Mouse (Mus musculus): ENCODE measurements at regions not wholly inside any gene's neighbourhood (a gene's known extent, or its start where the extent isn't known, plus 50 kb on each side); places are given as distances from the start of the nearest gene placed in this dataset.

DNA sequence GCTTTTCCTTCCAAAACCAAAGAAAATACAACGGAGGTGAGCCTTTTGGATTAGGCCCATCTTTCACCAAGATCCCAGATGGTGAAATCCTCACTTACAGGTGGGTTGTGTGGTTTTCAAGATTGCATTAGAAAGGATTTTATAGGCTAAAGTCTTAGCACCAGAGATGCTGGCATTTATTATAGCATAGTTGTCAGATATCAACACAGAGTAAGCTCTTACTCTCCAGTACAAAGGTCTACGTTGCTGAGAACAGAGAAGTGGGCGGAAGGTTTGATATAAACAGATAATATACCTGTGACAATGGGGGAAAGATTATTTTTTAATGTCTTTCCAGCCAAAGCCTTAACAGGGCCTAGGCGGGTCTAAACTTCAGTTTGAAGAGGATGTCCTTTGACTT lies 57.4 kb upstream of the Cyp1b1 start:
- no peaks in the 10 kb centered on the region for H3K27me3 ChIP-seq
- H3K9ac ChIP-seq, result no peak overlapping the region
- no peak for ATAC-seq (ENCODE audit: borderline replicate concordance, extremely low read depth, low FRiP score, low TSS enrichment)
- H3K27ac ChIP-seq, result no peak overlapping the region
- no peaks in the 10 kb centered on the region for H3K9me3 ChIP-seq
- WGBS, result 70% methylated on average over 4 of the region's 4 CpGs
- H3K4me3 ChIP-seq, result no peak overlapping the region
- H3K4me1 ChIP-seq, result peaks cover 3% of the 10 kb centered on the region; the same call in 1 of the 2 replicates
- no peak overlapping the region for H3K4me2 ChIP-seq
- H3K36me3 ChIP-seq, result no peaks in the 10 kb centered on the region

DNA sequence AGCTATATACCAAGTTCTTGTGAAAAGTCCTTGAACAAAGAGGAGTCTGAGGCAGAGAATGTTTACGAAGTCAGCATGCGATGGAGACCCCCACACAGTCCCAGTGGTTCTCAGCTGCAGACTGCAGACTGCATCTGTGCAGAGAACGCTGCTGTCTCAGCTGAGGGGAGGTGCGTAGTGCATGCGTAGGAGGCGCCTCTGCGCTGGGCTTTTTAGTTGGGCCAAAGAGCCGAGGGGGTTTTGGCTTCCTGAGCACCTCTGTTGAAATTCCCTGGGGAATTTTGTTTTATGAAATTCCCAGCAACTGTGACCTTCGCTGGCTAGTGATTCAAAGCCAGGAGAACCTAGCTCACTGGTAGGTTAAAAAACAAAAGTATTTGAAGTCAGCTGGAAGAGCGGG lies 56.9 kb upstream of the Cyp1b1 start:
- Histone ChIP-seq H3K4me3 (no peak overlapping the region), H3K27me3 (no peaks in the 10 kb centered on the region), H3K27ac (no peak overlapping the region), H3K9me3 (no peaks in the 10 kb centered on the region), H3K9ac (no peak overlapping the region), H3K4me1 (peaks cover 3% of the 10 kb centered on the region; the same call in 1 of the 2 replicates), H3K36me3 (no peaks in the 10 kb centered on the region), H3K4me2 (no peak overlapping the region)
- no peak for ATAC-seq (ENCODE audit: borderline replicate concordance, extremely low read depth, low FRiP score, low TSS enrichment)
- WGBS, result 41% methylated on average over 10 of the region's 10 CpGs

DNA sequence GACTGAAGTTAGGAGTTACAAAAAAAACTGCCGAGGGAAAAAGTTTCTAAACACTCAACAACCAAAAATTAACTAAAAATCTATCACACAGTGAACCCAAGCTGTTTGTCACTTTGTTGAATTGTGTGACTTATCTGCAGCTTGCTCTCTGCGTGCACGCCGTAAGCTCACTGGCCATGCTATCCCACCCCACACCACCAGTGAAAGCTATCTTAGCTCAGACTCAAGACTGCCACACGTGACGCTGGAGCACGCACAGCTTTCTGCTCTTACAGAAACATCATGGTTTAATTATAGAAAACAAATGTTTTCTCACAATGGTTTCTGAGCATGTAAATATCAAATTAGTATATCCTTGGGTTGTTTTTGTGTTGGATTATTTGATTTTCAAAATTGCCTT lies 56.0 kb upstream of the Cyp1b1 start:
- no peak for ATAC-seq (ENCODE audit: borderline replicate concordance, extremely low read depth, low FRiP score, low TSS enrichment)
- Histone ChIP-seq H3K9ac (no peak overlapping the region), H3K4me3 (no peak overlapping the region), H3K27ac (no peak overlapping the region), H3K4me1 (peaks cover 3% of the 10 kb centered on the region; the same call in 1 of the 2 replicates), H3K9me3 (no peaks in the 10 kb centered on the region), H3K36me3 (no peaks in the 10 kb centered on the region), H3K27me3 (no peaks in the 10 kb centered on the region), H3K4me2 (no peak overlapping the region)
- 71% methylated on average over 7 of the region's 7 CpGs for WGBS

DNA sequence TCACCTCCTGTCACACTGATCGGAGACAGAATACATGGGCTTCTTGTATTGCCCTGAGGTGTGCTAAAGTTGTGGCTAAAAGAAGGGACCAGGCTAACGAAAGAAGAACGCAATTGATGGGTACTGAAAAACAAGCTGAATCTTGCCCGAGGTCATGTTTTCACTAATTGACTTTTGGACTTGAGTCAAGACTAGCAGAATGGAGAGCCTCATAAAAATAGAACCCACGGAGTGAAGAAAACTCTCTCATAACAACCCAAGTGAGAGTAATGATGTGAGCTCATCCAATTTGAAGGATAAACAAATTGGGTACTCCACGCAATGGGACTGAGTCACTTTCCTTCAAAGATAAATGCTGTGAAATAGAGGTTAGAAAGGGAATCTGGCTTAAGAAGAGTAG lies 55.0 kb upstream of the Cyp1b1 start:
- Histone ChIP-seq H3K36me3 (no peaks in the 10 kb centered on the region), H3K27me3 (no peaks in the 10 kb centered on the region), H3K27ac (no peak overlapping the region), H3K9ac (no peak overlapping the region), H3K4me2 (no peak overlapping the region), H3K4me1 (peaks cover 3% of the 10 kb centered on the region; the same call in 1 of the 2 replicates), H3K9me3 (no peaks in the 10 kb centered on the region), H3K4me3 (no peak overlapping the region)
- no peak for ATAC-seq (ENCODE audit: borderline replicate concordance, extremely low read depth, low FRiP score, low TSS enrichment)
- 83% methylated on average over 6 of the region's 6 CpGs for WGBS

DNA sequence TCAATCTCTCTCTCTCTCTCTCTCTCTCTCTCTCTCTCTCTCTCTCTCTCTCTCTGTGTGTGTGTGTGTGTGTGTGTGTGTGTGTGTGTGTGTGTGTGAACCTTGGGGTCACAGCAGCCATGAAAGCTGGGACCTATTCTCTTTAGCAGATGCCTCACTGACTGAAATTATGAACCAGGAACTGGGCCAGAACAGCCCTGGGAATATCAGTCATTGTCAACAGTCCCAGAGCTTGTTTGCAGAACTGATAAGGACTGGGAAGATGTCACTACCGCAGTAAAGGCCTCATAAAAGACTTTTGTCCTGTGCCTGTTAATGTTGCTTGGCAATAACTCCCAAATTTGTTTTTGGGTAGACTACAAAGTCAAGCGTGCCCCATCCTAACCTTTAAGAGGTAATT lies 53.2 kb upstream of the Cyp1b1 start:
- Histone ChIP-seq H3K4me3 (no peak overlapping the region), H3K9me3 (no peaks in the 10 kb centered on the region), H3K4me2 (no peak overlapping the region), H3K36me3 (no peaks in the 10 kb centered on the region), H3K4me1 (peaks cover 3% of the 10 kb centered on the region; the same call in 1 of the 2 replicates), H3K27me3 (no peaks in the 10 kb centered on the region), H3K27ac (no peak overlapping the region), H3K9ac (no peak overlapping the region)
- 39% methylated on average over 2 of the region's 2 CpGs for WGBS
- ATAC-seq (ENCODE audit: borderline replicate concordance, extremely low read depth, low FRiP score, low TSS enrichment), result no peak

DNA sequence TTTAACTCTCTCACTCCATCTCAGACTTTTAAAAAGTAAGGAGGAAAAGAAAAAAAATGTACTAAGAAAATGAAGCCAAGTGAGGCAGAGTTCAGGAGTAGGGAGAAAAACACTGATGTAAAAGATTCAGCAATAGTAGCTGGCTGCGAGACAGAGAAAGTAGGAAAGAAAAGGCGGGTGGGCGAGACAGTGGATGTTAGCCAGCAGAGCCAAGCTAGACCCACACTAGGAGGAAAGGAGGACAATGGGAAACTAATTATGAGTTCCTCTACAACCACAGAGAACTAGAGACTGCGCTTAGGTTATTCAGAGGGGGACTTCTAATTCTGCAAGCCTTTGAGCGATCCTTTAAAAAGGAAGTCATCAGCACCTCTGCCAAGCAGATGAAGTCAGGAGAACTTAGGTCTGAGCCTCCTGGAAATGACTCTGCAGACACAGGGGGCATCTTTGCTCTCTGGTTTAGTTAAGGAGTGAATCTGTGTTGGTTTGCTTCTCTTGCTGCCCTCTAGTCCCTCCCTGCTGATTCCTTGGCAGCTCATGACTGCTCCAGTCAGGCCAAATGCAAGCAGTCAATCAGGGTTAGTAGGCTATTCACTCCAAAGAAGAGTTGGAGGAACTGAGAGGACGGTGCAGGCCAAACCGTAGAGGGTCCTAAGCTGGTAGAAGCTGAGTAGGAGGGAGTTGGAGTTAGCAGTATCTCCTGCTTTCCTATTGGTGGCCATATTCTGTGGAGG lies 50.4 kb upstream of the Cyp1b1 start:
- 74% methylated on average over 7 of the region's 7 CpGs for WGBS
- Histone ChIP-seq H3K36me3 (no peaks in the 10 kb centered on the region), H3K9me3 (no peaks in the 10 kb centered on the region), H3K4me3 (no peak overlapping the region), H3K4me2 (no peak overlapping the region), H3K9ac (no peak overlapping the region), H3K27me3 (no peaks in the 10 kb centered on the region), H3K4me1 (no peaks in the 10 kb centered on the region), H3K27ac (no peak overlapping the region)
- ATAC-seq (ENCODE audit: borderline replicate concordance, extremely low read depth, low FRiP score, low TSS enrichment), result no peak
